Mouse (Mus musculus) ES-E14 (cell line): ENCODE measurements around the gene Armh4. TPM values are rescaled to one million over a fixed set of nuclear protein-coding genes. Genes with fewer than 3 reads are reported as not detected.

Experiments used
- DNase-seq: peaks from one replicate; pipeline ENCODE4 v3.0.0-alpha.2; 2013; ENCODE audit warnings: low read depth, low spot score
- H3K27ac ChIP-seq: 2 replicates; pipeline ENCODE4 v1.5.1; 2012; ENCODE audit warnings: low read depth, mild to moderate bottlenecking, low read length, moderate library complexity, mixed read lengths; ENCODE audit not compliant: poor library complexity, insufficient read depth, severe bottlenecking
- H3K36me3 ChIP-seq: 2 replicates; pipeline ENCODE4 v1.6.1; 2012; ENCODE audit warnings: mild to moderate bottlenecking, low read length, moderate library complexity, mixed read lengths; ENCODE audit not compliant: control insufficient read depth, poor library complexity, insufficient read depth, severe bottlenecking
- H3K4me1 ChIP-seq, 2 experiments: fragments of 150-350 bp in 1 of 2; sonication (generic) in 1 of 2; 2 replicates each; pipeline ENCODE4 v1.6.1; 2012; ENCODE audit warnings: low read length in 2 of 2, mild to moderate bottlenecking in 1 of 2, mixed read lengths in 1 of 2; ENCODE audit not compliant: control insufficient read depth in 2 of 2, insufficient read depth in 2 of 2, poor library complexity in 1 of 2
- H3K4me3 ChIP-seq, 2 experiments: fragments of 150-350 bp in 1 of 2; sonication (generic) in 1 of 2; 2 replicates each; pipeline ENCODE4 v1.5.1; 2012; ENCODE audit warnings: low read length in 2 of 2, low read depth in 1 of 2, mild to moderate bottlenecking in 1 of 2, mixed read lengths in 1 of 2; ENCODE audit not compliant: insufficient read depth in 1 of 2, poor library complexity in 1 of 2, severe bottlenecking in 1 of 2
- H3K9ac ChIP-seq: 2 replicates; pipeline ENCODE4 v1.6.1; 2012; ENCODE audit warnings: low read depth, mild to moderate bottlenecking, low read length, mixed read lengths; ENCODE audit not compliant: poor library complexity, insufficient read depth, severe bottlenecking
- H3K9me3 ChIP-seq: fragments of 150-350 bp; sonication (generic); 2 replicates; pipeline ENCODE4 v1.6.1; 2012; ENCODE audit warnings: low read depth, mild to moderate bottlenecking, low read length; ENCODE audit not compliant: control insufficient read depth, insufficient read depth
- CHD2 ChIP-seq: IDR thresholded peaks from 2 replicates; pipeline ENCODE4 v1.6.1; 2014; ENCODE audit warnings: mild to moderate bottlenecking, low read depth, low read length, inconsistent platforms
- HCFC1 ChIP-seq: IDR thresholded peaks from 2 replicates; pipeline ENCODE4 v1.6.1; 2012; ENCODE audit warnings: low read length, inconsistent platforms, borderline replicate concordance; ENCODE audit not compliant: insufficient read depth
- MAFK ChIP-seq: IDR thresholded peaks from 2 replicates; pipeline ENCODE4 v1.6.1; 2014; ENCODE audit warnings: mild to moderate bottlenecking, low read depth, low read length, inconsistent platforms; ENCODE audit not compliant: insufficient read depth
- ZC3H11A ChIP-seq: IDR thresholded peaks from 2 replicates; pipeline ENCODE4 v1.6.1; 2012; ENCODE audit warnings: low read depth, mild to moderate bottlenecking, inconsistent platforms, low read length, borderline replicate concordance
- ZNF384 ChIP-seq: IDR thresholded peaks from 2 replicates; pipeline ENCODE4 v1.6.1; 2012; ENCODE audit warnings: low read depth, low read length, inconsistent platforms
- in situ Hi-C, 2 experiments: fragments of 600-800 bp; cut with MboI; formaldehyde crosslinking; loops; one replicate each; pipeline ENCODE4 v1.15.1; 2025; ENCODE audit warnings: low sequenced_read_pairs in 2 of 2, inconsistent platforms in 1 of 2; ENCODE audit not compliant: unreplicated experiment in 2 of 2
- total RNA-seq: library from RNA; depleted of rRNA; stranded (reverse); fragments of 300-350 nt; gene quantifications from 2 replicates; pipeline ENCODE4 v1.2.3, GENCODE M21; 2012

Armh4 gene
- total RNA-seq, 1 experiment: 3.7 TPM

GRCm38 (mm10) chr14:49752614-49753013 lies 30.6 kb downstream of the Armh4 start:
- Histone ChIP-seq H3K9ac (no peak overlapping the region), H3K4me1 (no peaks in the 10 kb centered on the region), H3K27ac (no peak overlapping the region), H3K9me3 (no peaks in the 10 kb centered on the region), H3K4me3 (no peak overlapping the region), H3K36me3 (no peaks in the 10 kb centered on the region)
- DNase-seq: no peak
- in situ Hi-C loops: no loop called here
- no peak for TF ChIP-seq MAFK
- no peak for TF ChIP-seq ZNF384
- TF ChIP-seq CHD2: no peak
- no peak for TF ChIP-seq ZC3H11A
- TF ChIP-seq HCFC1: no peak

- TF ChIP-seq MAFK: no peak
- no peak for TF ChIP-seq ZC3H11A
- TF ChIP-seq CHD2: no peak
- TF ChIP-seq ZNF384: no peak
- TF ChIP-seq HCFC1: no peak
- Histone ChIP-seq H3K4me3 (no peak overlapping the region), H3K36me3 (no peaks in the 10 kb centered on the region), H3K9ac (no peak overlapping the region), H3K9me3 (no peaks in the 10 kb centered on the region), H3K4me1 (no peaks in the 10 kb centered on the region), H3K27ac (no peak overlapping the region)
- in situ Hi-C loops: no loop called here
- DNase-seq: no peak
Measured at GRCm38 (mm10) chr14:49745874-49746273, 37.3 kb downstream of the Armh4 start.

- H3K4me1 ChIP-seq: no peaks in the 10 kb centered on the region
- TF ChIP-seq HCFC1 (no peak), ZC3H11A (no peak), ZNF384 (no peak), MAFK (no peak), CHD2 (no peak)
- no peak overlapping the region for H3K27ac ChIP-seq
- no peak overlapping the region for H3K9ac ChIP-seq
- no peaks in the 10 kb centered on the region for H3K36me3 ChIP-seq
- H3K9me3 ChIP-seq: no peaks in the 10 kb centered on the region
- H3K4me3 ChIP-seq: no peak overlapping the region
- in situ Hi-C loops: no loop called here
- no peak for DNase-seq
Measured at GRCm38 (mm10) chr14:49743946-49744526, 39.1 kb downstream of the Armh4 start.

- Histone ChIP-seq H3K4me1 (no peaks in the 10 kb centered on the region), H3K36me3 (no peaks in the 10 kb centered on the region), H3K9ac (no peak overlapping the region), H3K27ac (no peak overlapping the region), H3K9me3 (no peaks in the 10 kb centered on the region), H3K4me3 (no peak overlapping the region)
- in situ Hi-C loops: no loop called here
- no peak for TF ChIP-seq MAFK
- TF ChIP-seq ZNF384: no peak
- no peak for TF ChIP-seq HCFC1
- DNase-seq: no peak
Measured at GRCm38 (mm10) chr14:49739328-49739727, 43.9 kb downstream of the Armh4 start.

GRCm38 (mm10) chr14:49738441-49739088 lies 44.6 kb downstream of the Armh4 start:
- no peak for TF ChIP-seq ZC3H11A
- TF ChIP-seq MAFK: no peak
- no peak for TF ChIP-seq ZNF384
- TF ChIP-seq CHD2: no peak
- TF ChIP-seq HCFC1: no peak
- H3K9ac ChIP-seq: no peak overlapping the region
- DNase-seq: no peak
- no peak overlapping the region for H3K27ac ChIP-seq
- H3K4me3 ChIP-seq: no peak overlapping the region
- in situ Hi-C loops: no loop called here
- H3K36me3 ChIP-seq: no peaks in the 10 kb centered on the region
- H3K4me1 ChIP-seq: no peaks in the 10 kb centered on the region
- no peaks in the 10 kb centered on the region for H3K9me3 ChIP-seq
